Mouse (Mus musculus): ENCODE measurements at regions not wholly inside any gene's neighbourhood (a gene's known extent, or its start where the extent isn't known, plus 50 kb on each side); places are given as distances from the start of the nearest gene placed in this dataset.

DNA sequence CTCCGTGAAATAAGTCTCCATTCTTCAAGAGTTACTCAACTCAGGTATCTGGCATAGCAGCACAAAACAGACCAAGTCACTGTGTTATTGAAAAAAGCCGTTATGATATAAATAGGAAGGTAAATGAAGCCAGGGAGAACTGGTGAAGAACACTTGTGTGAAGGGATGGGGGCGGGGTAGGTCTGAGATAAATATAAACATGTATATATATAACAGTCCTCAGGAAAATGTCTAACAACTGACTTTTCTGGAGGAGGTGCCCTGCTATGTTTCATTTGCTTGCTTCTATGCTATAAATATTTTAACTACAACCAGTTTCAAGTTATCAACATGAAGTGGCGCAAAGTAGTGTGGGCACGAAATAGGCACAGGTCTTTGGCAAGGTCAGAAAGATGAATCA, 68.3 kb upstream of the Atrnl1 start:
- TF ChIP-seq CTCF (IDR thresholded peaks at IDR 0.05; ENCODE audit: borderline replicate concordance, control insufficient read depth, extremely low read depth, insufficient read depth, low read length, poor library complexity) (no peak), POLR2A (IDR thresholded peaks at IDR 0.05; ENCODE audit: control insufficient read depth, extremely low read depth, insufficient read depth, low read length, poor library complexity) (no peak)
